Mouse (Mus musculus): ENCODE data around the gene Chp2.

DNA sequence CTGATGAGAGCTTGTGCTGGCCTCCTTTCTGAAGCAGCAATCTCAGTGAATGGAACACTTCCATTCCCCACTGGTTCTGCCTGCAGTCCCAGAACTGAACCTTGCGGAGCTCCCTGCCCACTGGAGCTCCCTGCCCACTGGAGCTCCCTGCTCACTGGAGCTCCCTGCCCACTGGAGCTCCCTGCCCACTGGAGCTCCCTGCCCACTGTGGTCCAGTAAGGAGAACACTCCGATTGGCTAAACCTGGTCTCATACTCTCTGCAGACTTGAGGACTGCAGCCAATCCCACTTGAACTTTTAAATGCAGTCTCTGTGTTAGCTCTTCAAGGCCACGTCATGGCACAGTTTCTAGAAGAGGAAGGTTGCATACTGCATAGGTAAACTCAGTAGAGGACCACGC, 7.4 kb downstream of the Chp2 start:
- TF ChIP-seq POLR2A (IDR thresholded peaks at IDR 0.05; ENCODE audit: low read depth, low read length) (no peak), CTCF (IDR thresholded peaks at IDR 0.05; ENCODE audit: extremely low read depth, insufficient read depth, insufficient read length, insufficient replicate concordance) (no peak)
